Mouse (Mus musculus): Measurements from ENCODE around the gene 6820408C15Rik.

DNA sequence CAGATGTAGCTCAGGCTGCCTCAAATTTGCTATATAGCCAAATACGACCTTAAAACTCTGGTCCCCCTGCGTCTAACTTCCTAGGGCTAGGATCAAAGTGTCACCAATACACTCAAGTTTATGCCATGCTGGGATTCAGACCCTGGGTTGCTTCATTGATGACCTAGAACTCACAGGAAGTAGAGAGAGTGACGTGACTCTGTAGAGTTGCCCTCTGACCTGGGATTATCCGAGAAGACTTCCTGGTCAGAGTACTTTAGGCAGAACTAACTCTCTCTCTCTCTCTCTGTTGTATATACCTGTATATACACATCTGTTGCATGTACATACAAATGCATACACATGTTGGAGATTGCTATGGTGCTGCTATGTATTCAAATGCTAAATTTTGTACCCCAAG is 42.7 kb upstream of the 6820408C15Rik start:
- no peak for TF ChIP-seq POLR2A (IDR thresholded peaks at IDR 0.05; ENCODE audit: low read depth, low read length)
- no peak for TF ChIP-seq CTCF (IDR thresholded peaks at IDR 0.05; ENCODE audit: extremely low read depth, insufficient read length, insufficient replicate concordance, low read depth, low read length)
